Mouse (Mus musculus) erythroblast, embryonic 14.5 days (primary cell): ENCODE measurements around the gene Prnd. TPM values are rescaled to one million over a fixed set of nuclear protein-coding genes. Genes with fewer than 3 reads are reported as not detected.
A peak's percentile ranks its signal among the peaks of the same experiment; 100 is the strongest.

Source experiments
- H3K27me3 ChIP-seq: 2 replicates; pipeline ENCODE4 v1.6.1; 2012; ENCODE audit warnings: inconsistent platforms; ENCODE audit not compliant: control insufficient read depth
- H3K36me3 ChIP-seq: 2 replicates; pipeline ENCODE4 v1.6.1; 2012; ENCODE audit warnings: mild to moderate bottlenecking, inconsistent platforms; ENCODE audit not compliant: control insufficient read depth
- H3K4me1 ChIP-seq: 2 replicates; pipeline ENCODE4 v1.6.1; 2012; ENCODE audit warnings: inconsistent platforms; ENCODE audit not compliant: control insufficient read depth
- H3K4me3 ChIP-seq: replicated peaks from 2 replicates; pipeline ENCODE3; 2012; ENCODE audit warnings: moderate library complexity, mild to moderate bottlenecking, inconsistent platforms
- H3K9me3 ChIP-seq: 2 replicates; pipeline ENCODE4 v1.6.1; 2012; ENCODE audit warnings: low read length, inconsistent platforms, mixed read lengths; ENCODE audit not compliant: control insufficient read depth
- GATA1 ChIP-seq: IDR thresholded peaks from 2 replicates; pipeline ENCODE4 v1.6.1; 2012; ENCODE audit warnings: low read length, inconsistent platforms, mixed read lengths
- TAL1 ChIP-seq: IDR thresholded peaks from 3 replicates; pipeline ENCODE4 v1.6.1; 2012; ENCODE audit warnings: low read length, inconsistent platforms, mixed read lengths
- polyA plus RNA-seq: library from polyadenylated mRNA; stranded (reverse); fragments of >175 nt; gene quantifications from 2 replicates; pipeline ENCODE4 v1.2.3, GENCODE M21; 2012

Gene Prnd
- polyA plus RNA-seq, 1 experiment: not detected

DNA sequence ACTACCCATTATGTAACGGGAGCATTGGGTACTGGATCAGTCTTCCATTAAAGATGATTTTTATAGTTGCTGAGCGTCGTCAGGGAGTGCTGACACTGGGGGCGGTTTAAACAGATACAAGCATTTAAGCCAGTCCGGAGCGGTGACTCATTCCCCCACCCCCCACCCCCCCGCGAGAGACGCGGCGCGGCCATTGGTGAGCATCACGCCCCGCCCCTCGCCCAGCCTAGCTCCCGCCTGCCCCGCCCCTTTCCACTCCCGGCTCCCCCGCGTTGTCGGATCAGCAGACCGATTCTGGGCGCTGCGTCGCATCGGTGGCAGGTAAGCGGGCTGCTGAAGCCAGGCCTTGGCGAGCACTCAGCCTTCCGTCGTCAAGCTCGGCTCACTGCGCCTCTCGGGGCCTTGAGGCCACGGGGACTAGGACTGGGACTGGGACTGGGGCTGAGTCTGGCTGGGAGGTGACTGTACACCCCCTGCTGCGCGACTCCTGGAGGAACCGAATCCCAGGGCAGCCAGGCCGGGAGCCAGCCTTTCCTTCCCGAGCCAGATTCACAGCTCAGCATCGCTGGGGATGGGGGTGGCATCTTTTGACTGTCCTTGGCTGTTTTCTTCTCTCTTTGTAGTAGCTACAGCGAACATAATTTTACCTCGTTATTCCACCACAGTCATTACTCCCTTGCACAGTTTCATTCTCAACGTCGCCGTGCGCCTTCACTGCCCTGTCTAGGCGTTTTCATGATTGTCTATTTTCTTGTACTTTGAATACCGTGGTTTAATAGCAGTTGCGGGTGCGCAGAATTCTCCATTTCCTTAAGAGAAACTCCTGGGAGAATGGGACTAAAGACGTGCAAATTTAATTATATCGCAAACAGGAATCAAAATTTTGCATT, 40.7 kb upstream of the Prnd start, which contains the start of the genes Prnp and Prn:
Prnp (plus strand) TSS at position 246 of the 890 bp plus-strand sequence.
Prn (plus strand) TSS at position 275 of the 890 bp plus-strand sequence.
- TF ChIP-seq TAL1 (no peak), GATA1 (no peak)
- H3K9me3 ChIP-seq: no peaks in the 10 kb centered on the region
- peaks cover 69% of the 10 kb centered on the region for H3K4me1 ChIP-seq
- peaks cover 32% of the 10 kb centered on the region for H3K36me3 ChIP-seq
- no peaks in the 10 kb centered on the region for H3K27me3 ChIP-seq
- H3K4me3 ChIP-seq: peak within 1 kb of the TSS; percentile 92

DNA sequence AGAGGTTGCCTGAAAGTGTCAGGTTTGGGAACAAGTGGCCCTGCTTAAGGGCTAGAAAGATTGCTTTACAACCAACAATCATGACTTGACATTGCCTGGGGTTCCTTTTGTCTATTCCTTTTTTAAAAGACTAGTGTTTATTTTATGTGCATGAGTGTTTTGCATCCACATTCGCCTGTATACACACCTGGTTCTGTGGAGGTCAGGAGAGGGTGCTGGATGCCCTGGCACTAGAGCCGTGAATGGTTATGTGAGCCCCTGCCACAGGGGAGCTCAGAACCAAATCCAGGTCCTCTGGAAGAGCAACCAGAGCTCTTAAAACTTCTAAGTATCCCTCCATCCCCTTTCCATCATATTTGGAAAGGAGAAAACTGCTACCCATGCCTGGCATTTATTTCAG, 39.8 kb upstream of the Prnd start:
- TF ChIP-seq GATA1: no peak
- no peak for TF ChIP-seq TAL1
- Histone ChIP-seq H3K4me1 (peaks cover 60% of the 10 kb centered on the region), H3K27me3 (no peaks in the 10 kb centered on the region), H3K4me3 (peak overlapping the region; percentile 92), H3K36me3 (peaks cover 41% of the 10 kb centered on the region), H3K9me3 (no peaks in the 10 kb centered on the region)

DNA sequence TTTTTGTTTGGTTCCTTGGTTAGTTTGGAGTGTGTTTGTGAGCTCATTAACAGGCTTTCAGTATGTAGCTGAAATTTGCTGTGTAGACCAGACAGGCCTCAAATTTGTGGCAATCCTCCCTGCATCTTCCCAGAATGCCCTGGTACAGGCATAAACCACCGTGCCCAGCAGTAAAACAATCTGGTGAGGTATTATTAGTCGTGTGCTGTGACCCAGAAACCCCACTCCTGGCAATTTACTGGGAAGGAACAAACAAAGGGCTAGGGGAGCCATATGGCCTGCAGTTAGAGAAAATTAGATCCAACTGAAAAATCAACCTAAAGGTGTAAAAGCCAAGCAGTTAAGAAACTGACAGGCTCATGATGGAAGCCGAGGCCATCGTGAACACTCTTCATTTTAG, 39.3 kb upstream of the Prnd start:
- peak overlapping the region; percentile 92 for H3K4me3 ChIP-seq
- peaks cover 59% of the 10 kb centered on the region for H3K4me1 ChIP-seq
- no peaks in the 10 kb centered on the region for H3K9me3 ChIP-seq
- H3K27me3 ChIP-seq: no peaks in the 10 kb centered on the region
- peaks cover 46% of the 10 kb centered on the region for H3K36me3 ChIP-seq
- no peak for TF ChIP-seq TAL1
- TF ChIP-seq GATA1: no peak

DNA sequence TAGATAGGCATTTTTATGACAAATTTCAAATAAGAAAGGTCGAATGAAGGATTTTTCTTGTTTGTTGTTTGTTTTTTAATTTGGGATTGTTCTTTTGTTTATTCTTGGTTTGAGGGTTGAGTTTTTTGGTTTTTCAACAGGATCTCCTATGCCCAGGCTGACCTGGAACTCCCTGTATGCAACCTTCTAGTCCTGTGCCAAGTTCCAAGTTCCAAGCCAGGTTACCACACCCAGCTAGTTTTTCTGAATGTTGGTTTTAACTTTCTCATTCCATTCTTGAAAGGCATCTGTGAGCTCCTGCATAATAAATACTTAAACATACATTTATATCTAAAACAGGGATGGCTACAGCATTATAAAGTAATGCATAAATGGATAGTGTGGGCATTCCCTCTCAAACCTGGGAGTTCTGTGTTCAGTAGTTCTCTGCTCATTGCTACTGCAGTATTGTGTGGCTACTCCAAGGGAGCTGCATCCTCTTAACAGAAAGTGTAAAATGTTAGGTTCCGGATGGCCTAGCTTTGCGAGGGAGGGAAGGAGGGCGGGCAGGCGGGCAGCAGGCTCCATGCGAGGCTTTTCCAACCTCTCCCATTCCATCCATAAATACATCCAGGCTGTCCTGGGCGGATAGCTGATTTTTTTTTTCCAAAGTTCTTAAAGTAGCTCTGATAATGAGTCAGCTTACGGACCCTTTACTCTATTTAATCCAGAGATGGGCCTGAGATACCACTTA, 38.0 kb upstream of the Prnd start:
- peaks cover 52% of the 10 kb centered on the region for H3K4me1 ChIP-seq
- no peaks in the 10 kb centered on the region for H3K27me3 ChIP-seq
- TF ChIP-seq TAL1 (no peak), GATA1 (no peak)
- no peak overlapping the region for H3K4me3 ChIP-seq
- H3K9me3 ChIP-seq: no peaks in the 10 kb centered on the region
- peaks cover 59% of the 10 kb centered on the region for H3K36me3 ChIP-seq

DNA sequence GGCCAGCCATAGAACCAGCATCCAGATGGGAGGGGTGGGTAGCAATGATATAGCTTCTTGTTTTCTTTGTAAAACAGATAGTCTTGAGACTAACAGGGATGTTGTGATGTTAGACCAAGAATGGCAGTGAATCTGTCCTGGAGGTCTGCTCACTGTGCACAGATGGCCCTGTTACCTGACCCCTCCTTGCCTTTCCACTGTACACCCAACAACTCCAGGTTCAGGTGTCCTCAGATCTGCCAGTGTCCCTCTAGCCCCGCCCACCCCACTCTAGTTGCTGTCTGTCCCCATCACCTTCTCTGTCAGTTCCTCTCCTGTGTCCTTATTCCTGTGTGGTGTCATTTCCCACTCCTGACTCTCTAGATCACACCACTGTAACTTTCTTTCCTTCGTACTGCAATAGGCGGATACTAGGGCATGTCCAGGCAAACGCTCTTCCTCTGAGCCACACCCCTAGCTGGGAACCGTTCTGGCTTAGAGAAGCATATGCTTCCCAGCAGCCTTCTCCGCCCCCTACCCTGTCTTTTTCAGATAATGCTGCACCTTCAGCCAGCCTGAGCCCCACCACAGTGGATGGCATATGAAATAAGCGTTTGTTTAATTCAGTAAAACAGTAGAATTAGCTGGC, 18.3 kb upstream of the Prnd start:
- Histone ChIP-seq H3K4me1 (peaks cover 31% of the 10 kb centered on the region), H3K27me3 (no peaks in the 10 kb centered on the region), H3K4me3 (no peak overlapping the region), H3K9me3 (no peaks in the 10 kb centered on the region), H3K36me3 (peaks cover 58% of the 10 kb centered on the region)
- TF ChIP-seq TAL1: no peak
- no peak for TF ChIP-seq GATA1

DNA sequence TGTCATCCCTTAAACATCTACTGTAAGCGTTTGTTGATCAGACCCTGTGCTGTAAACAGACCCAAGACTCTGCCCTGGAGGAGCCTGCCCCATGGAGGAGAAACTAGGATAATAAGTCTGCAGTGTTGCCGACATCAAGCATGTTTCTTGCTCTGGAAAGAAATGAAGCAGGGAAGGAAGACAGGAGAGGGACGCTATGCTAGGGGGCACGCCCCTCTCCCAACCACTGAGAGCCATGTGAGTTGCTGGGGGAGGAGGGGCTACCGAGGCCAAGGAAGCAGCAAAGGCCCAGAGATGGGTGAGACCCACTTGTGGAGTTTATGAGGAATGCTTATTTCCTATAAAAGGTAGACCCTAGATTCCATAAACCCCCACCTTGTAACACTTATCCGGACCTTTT, 17.6 kb upstream of the Prnd start:
- no peaks in the 10 kb centered on the region for H3K27me3 ChIP-seq
- no peak overlapping the region for H3K4me3 ChIP-seq
- TF ChIP-seq GATA1 (no peak), TAL1 (no peak)
- peaks cover 31% of the 10 kb centered on the region for H3K4me1 ChIP-seq
- peaks cover 61% of the 10 kb centered on the region for H3K36me3 ChIP-seq
- no peaks in the 10 kb centered on the region for H3K9me3 ChIP-seq

DNA sequence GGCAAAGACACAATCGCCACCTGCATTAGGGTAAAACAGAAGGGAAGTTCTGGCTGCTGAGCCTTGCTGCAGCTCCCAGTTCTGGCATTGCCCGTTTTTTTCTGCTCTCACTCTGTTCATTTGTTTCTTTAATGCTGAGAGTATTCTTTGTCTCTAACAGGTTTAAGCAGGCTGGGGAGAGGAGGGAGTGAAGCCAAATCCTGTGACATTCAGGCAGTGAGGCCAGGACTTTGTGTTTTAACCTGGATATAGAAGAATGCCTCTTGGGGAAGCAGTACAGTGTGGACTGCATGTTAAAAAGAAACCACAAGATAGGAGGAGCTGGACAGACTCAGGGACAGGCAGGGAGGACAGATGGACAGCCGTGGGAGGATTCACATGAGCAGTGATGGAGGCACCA, 17.1 kb upstream of the Prnd start:
- TF ChIP-seq TAL1 (no peak), GATA1 (no peak)
- Histone ChIP-seq H3K27me3 (no peaks in the 10 kb centered on the region), H3K4me1 (peaks cover 31% of the 10 kb centered on the region), H3K4me3 (no peak overlapping the region), H3K36me3 (peaks cover 67% of the 10 kb centered on the region), H3K9me3 (no peaks in the 10 kb centered on the region)

DNA sequence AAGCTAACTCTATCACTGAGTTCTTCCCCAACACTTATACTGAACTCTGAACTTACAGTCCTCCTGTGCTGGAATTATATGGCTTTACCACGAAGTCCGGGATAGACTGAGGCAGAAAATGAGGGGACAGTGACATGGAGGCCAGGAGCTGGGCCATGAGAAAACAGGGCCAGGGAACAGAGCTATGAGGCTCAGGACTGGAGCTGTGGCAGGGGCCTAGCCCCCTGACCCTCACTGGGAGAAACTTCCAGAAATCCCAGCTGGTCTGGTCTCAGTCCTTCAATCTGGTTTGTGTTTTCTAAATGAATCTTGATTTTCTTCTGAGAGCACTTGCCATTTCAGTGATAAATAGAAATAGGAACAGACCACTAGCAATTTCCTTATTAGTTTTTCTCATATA, 16.4 kb upstream of the Prnd start:
- Histone ChIP-seq H3K9me3 (no peaks in the 10 kb centered on the region), H3K4me3 (no peak overlapping the region), H3K4me1 (peaks cover 33% of the 10 kb centered on the region), H3K36me3 (peaks cover 71% of the 10 kb centered on the region), H3K27me3 (no peaks in the 10 kb centered on the region)
- TF ChIP-seq GATA1 (no peak), TAL1 (no peak)
